Mouse (Mus musculus) lung, adult 2 months (tissue): ENCODE measurements around the gene D630039A03Rik.

Experiments
- CTCF ChIP-seq: fragments of 200-500 bp; IDR thresholded peaks from 2 replicates; pipeline ENCODE4 v1.5.1; 2011; ENCODE audit warnings: mild to moderate bottlenecking, low read length, control low read depth; ENCODE audit not compliant: insufficient read depth
- POLR2A ChIP-seq: fragments of 200-500 bp; IDR thresholded peaks from 2 replicates; pipeline ENCODE4 v1.6.1; 2011; ENCODE audit warnings: low read depth, mild to moderate bottlenecking, control low read depth, low read length, borderline replicate concordance; ENCODE audit errors: extremely low read depth

DNA sequence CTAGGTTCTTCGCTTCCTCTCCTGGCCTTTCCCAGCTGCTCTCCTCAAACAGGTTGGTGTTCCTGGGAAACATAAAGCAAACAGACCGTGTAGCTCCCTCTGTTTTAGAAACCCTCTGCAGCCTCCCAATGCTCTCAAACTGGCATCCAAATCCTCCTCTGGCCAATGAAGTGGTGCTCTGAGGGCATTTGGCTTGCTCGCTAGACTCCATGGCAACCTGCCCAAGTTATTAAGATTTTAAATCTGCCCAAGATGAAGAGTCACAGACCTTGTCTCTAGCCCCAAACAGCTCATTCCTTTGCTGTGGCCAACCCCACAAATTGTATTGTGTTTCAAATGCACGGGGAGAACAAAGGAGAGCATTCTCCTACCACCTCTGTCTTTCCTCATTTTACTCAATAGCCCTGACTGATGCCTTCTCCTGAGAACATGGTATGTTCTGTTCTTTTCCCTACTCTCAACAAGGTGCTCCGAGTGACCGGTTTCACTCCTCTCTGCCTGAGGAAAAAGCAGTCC, 8.5 kb upstream of the D630039A03Rik start:
- TF ChIP-seq CTCF: no peak
- no peak for TF ChIP-seq POLR2A
